Mouse (Mus musculus) heart, embryonic 16.5 days (tissue): ENCODE data around the gene Rpl26. TPM values are rescaled to one million over a fixed set of nuclear protein-coding genes. Genes with fewer than 3 reads are reported as not detected.

ENCODE experiments used
- ATAC-seq: fragments of 200-750 bp; cut with Nextera tagmentation; replicated peaks from 2 replicates; pipeline ENCODE4 v1.8.0; 2017; ENCODE audit warnings: moderate number of reproducible peaks; ENCODE audit not compliant: insufficient read depth, low FRiP score; ENCODE audit errors: extremely low read depth
- H3K27ac ChIP-seq: fragments of 300-500 bp; sonication (generic); 2 replicates; pipeline ENCODE4 v1.5.1; 2014; ENCODE audit warnings: mild to moderate bottlenecking, low read length, control low read depth, moderate library complexity
- H3K27me3 ChIP-seq: fragments of 300-500 bp; sonication (generic); 2 replicates; pipeline ENCODE4 v1.6.1; 2014; ENCODE audit warnings: low read length, mixed read lengths; ENCODE audit not compliant: control insufficient read depth, insufficient read depth
- H3K36me3 ChIP-seq: fragments of 300-500 bp; sonication (generic); 2 replicates; pipeline ENCODE4 v1.6.1; 2014; ENCODE audit not compliant: control insufficient read depth, insufficient read depth
- H3K4me1 ChIP-seq: fragments of 300-500 bp; sonication (generic); 2 replicates; pipeline ENCODE4 v1.6.1; 2014; ENCODE audit warnings: low read length, mixed read lengths; ENCODE audit not compliant: control insufficient read depth, insufficient read depth
- H3K4me2 ChIP-seq: fragments of 300-500 bp; sonication (generic); 2 replicates; pipeline ENCODE4 v1.6.1; 2014; ENCODE audit warnings: low read depth, mild to moderate bottlenecking, control low read depth, low read length
- H3K4me3 ChIP-seq: fragments of 300-500 bp; sonication (generic); 2 replicates; pipeline ENCODE4 v1.5.1; 2014; ENCODE audit warnings: mild to moderate bottlenecking, control low read depth, low read length
- H3K9ac ChIP-seq: fragments of 300-500 bp; sonication (generic); 2 replicates; pipeline ENCODE4 v1.6.1; 2014; ENCODE audit warnings: low read length, control low read depth
- H3K9me3 ChIP-seq: fragments of 300-500 bp; sonication (generic); replicated peaks from 2 replicates; pipeline ENCODE4 v1.6.1; 2016; ENCODE audit warnings: low read length; ENCODE audit not compliant: control insufficient read depth
- WGBS: fragments of 180-500 bp; shearing (Covaris S2); extraction: QIAGEN DNeasy Blood & Tissue Kit; methylation state at CpG from one replicate; pipeline ENCODE4 v1.1.7; 2014; 5-methylcytosine and 5-hydroxymethylcytosine counted together
- polyA plus RNA-seq: library from polyadenylated mRNA; unstranded; fragments of >200 nt; fragmentation: Nextera tagmentation; extraction: Ambion mirVana; gene quantifications from 2 replicates; pipeline ENCODE4 v1.2.1, GENCODE M21; 2015

The Rpl26 gene
- polyA plus RNA-seq, 1 experiment from 2014 or later = 551 TPM

- Histone ChIP-seq H3K27ac (no peak overlapping the region), H3K4me1 (peaks cover 5% of the 10 kb centered on the region), H3K9ac (no peak overlapping the region), H3K4me2 (no peak overlapping the region), H3K4me3 (no peak overlapping the region), H3K27me3 (peaks cover 3% of the 10 kb centered on the region; the same call in 1 of the 2 replicates), H3K36me3 (no peaks in the 10 kb centered on the region), H3K9me3 (no peaks in the 10 kb centered on the region)
- no peak for ATAC-seq
- 50% methylated on average over 4 of the region's 4 CpGs for WGBS
These were observed 4.3 kb upstream of the Rpl26 start for GRCm38 (mm10) chr11:68897120-68897519.

GRCm38 (mm10) chr11:68897838-68898237 is 3.5 kb upstream of the Rpl26 start:
- H3K27me3 ChIP-seq = peaks cover 3% of the 10 kb centered on the region; the same call in 1 of the 2 replicates
- H3K36me3 ChIP-seq = peaks cover under 1% of the 10 kb centered on the region
- no peak overlapping the region for H3K4me3 ChIP-seq
- no peak overlapping the region for H3K4me2 ChIP-seq
- H3K9me3 ChIP-seq = no peaks in the 10 kb centered on the region
- no peak overlapping the region for H3K9ac ChIP-seq
- 60% methylated on average over 6 of the region's 6 CpGs for WGBS
- ATAC-seq = no peak
- peaks cover 11% of the 10 kb centered on the region for H3K4me1 ChIP-seq
- no peak overlapping the region for H3K27ac ChIP-seq

- H3K4me3 ChIP-seq = no peak overlapping the region
- no peak overlapping the region for H3K9ac ChIP-seq
- H3K9me3 ChIP-seq = no peaks in the 10 kb centered on the region
- H3K27ac ChIP-seq = no peak overlapping the region
- H3K27me3 ChIP-seq = peaks cover 3% of the 10 kb centered on the region; the same call in 1 of the 2 replicates
- WGBS = 68% methylated on average over 6 of the region's 6 CpGs
- H3K4me2 ChIP-seq = no peak overlapping the region
- peaks cover 10% of the 10 kb centered on the region for H3K36me3 ChIP-seq
- no peak for ATAC-seq
- peaks cover 12% of the 10 kb centered on the region for H3K4me1 ChIP-seq
These were observed 2.6 kb upstream of the Rpl26 start for GRCm38 (mm10) chr11:68898790-68899189.

- WGBS = 82% methylated on average over 8 of the region's 8 CpGs
- H3K4me2 ChIP-seq = no peak overlapping the region
- H3K9ac ChIP-seq = no peak overlapping the region
- H3K36me3 ChIP-seq = peaks cover 19% of the 10 kb centered on the region
- ATAC-seq = no peak
- no peaks in the 10 kb centered on the region for H3K9me3 ChIP-seq
- peaks cover 3% of the 10 kb centered on the region; the same call in 1 of the 2 replicates for H3K27me3 ChIP-seq
- no peak overlapping the region for H3K4me3 ChIP-seq
- no peak overlapping the region for H3K27ac ChIP-seq
- H3K4me1 ChIP-seq = peaks cover 9% of the 10 kb centered on the region
These were observed 1.6 kb upstream of the Rpl26 start for GRCm38 (mm10) chr11:68899815-68900214.

- ATAC-seq = no peak; the same call in 1 of the 2 replicates
- H3K9me3 ChIP-seq = no peaks in the 10 kb centered on the region
- peak overlapping the region; percentile 79 for H3K4me2 ChIP-seq
- H3K9ac ChIP-seq = peak overlapping the region; percentile 70
- 25% methylated on average over 31 of the region's 31 CpGs for WGBS
- H3K27me3 ChIP-seq = peaks cover 3% of the 10 kb centered on the region; the same call in 1 of the 2 replicates
- H3K36me3 ChIP-seq = peaks cover 28% of the 10 kb centered on the region
- peaks cover 9% of the 10 kb centered on the region for H3K4me1 ChIP-seq
- H3K27ac ChIP-seq = no peak overlapping the region
- H3K4me3 ChIP-seq = peak overlapping the region; percentile 98
These were observed 648 bp upstream of the Rpl26 start for GRCm38 (mm10) chr11:68900519-68901350.

- no peak for ATAC-seq
- Histone ChIP-seq H3K9me3 (no peaks in the 10 kb centered on the region), H3K27me3 (peaks cover 3% of the 10 kb centered on the region; the same call in 1 of the 2 replicates), H3K4me3 (peak overlapping the region; percentile 98), H3K27ac (peak overlapping the region; percentile 87), H3K4me2 (peak overlapping the region; percentile 79), H3K4me1 (peaks cover 9% of the 10 kb centered on the region), H3K9ac (peak overlapping the region; percentile 94), H3K36me3 (peaks cover 34% of the 10 kb centered on the region)
- 0% methylated on average over 10 of the region's 10 CpGs for WGBS
These were observed 623 bp downstream of the Rpl26 start for GRCm38 (mm10) chr11:68902047-68902364.

GRCm38 (mm10) chr11:68902367-68902766 is 984 bp downstream of the Rpl26 start:
- H3K36me3 ChIP-seq = peaks cover 34% of the 10 kb centered on the region
- H3K4me3 ChIP-seq = peak overlapping the region; percentile 98
- peak overlapping the region; percentile 94 for H3K9ac ChIP-seq
- ATAC-seq = no peak
- H3K4me1 ChIP-seq = peaks cover 9% of the 10 kb centered on the region
- WGBS = 2% methylated on average over 11 of the region's 11 CpGs
- H3K4me2 ChIP-seq = peak overlapping the region; percentile 79
- H3K27me3 ChIP-seq = peaks cover 3% of the 10 kb centered on the region; the same call in 1 of the 2 replicates
- H3K9me3 ChIP-seq = no peaks in the 10 kb centered on the region
- no peak overlapping the region for H3K27ac ChIP-seq

- no peak for ATAC-seq
- Histone ChIP-seq H3K4me3 (peak overlapping the region; percentile 98), H3K4me1 (peaks cover 9% of the 10 kb centered on the region), H3K9ac (peak overlapping the region; percentile 94), H3K4me2 (peak overlapping the region; percentile 79), H3K27me3 (peaks cover 3% of the 10 kb centered on the region; the same call in 1 of the 2 replicates), H3K36me3 (peaks cover 34% of the 10 kb centered on the region), H3K27ac (no peak overlapping the region), H3K9me3 (no peaks in the 10 kb centered on the region)
- WGBS = 74% methylated on average over 5 of the region's 5 CpGs
These were observed 1.4 kb downstream of the Rpl26 start for GRCm38 (mm10) chr11:68902823-68903222.

- WGBS = 96% methylated on average over 2 of the region's 2 CpGs
- no peak overlapping the region for H3K4me2 ChIP-seq
- H3K9me3 ChIP-seq = no peaks in the 10 kb centered on the region
- H3K9ac ChIP-seq = no peak overlapping the region
- peaks cover 34% of the 10 kb centered on the region for H3K36me3 ChIP-seq
- H3K27ac ChIP-seq = no peak overlapping the region
- no peak overlapping the region for H3K4me3 ChIP-seq
- peaks cover 3% of the 10 kb centered on the region; the same call in 1 of the 2 replicates for H3K27me3 ChIP-seq
- no peak for ATAC-seq
- peaks cover 11% of the 10 kb centered on the region for H3K4me1 ChIP-seq
These were observed 2.4 kb downstream of the Rpl26 start for GRCm38 (mm10) chr11:68903775-68904174.
